Mouse (Mus musculus) heart, embryonic 10.5 days (tissue): Measurements from ENCODE around the gene 6030452D12Rik. TPM values are rescaled to one million over a fixed set of nuclear protein-coding genes. Genes with fewer than 3 reads are reported as not detected.

ENCODE experiments used
- DNase-seq: peaks from one replicate; pipeline ENCODE4 v3.0.0-alpha.2; 2017; ENCODE audit warnings: low spot score
- H3K27ac ChIP-seq: fragments of 300-500 bp; sonication (generic); 2 replicates; pipeline ENCODE4 v1.5.1; 2016; ENCODE audit warnings: mild to moderate bottlenecking
- H3K27me3 ChIP-seq: fragments of 300-500 bp; sonication (generic); 2 replicates; pipeline ENCODE4 v1.6.1; 2016; ENCODE audit warnings: mild to moderate bottlenecking; ENCODE audit not compliant: poor library complexity, insufficient read depth, severe bottlenecking
- H3K36me3 ChIP-seq: fragments of 300-500 bp; sonication (generic); 2 replicates; pipeline ENCODE4 v1.6.1; 2016; ENCODE audit warnings: mild to moderate bottlenecking, moderate library complexity
- H3K4me1 ChIP-seq: fragments of 300-500 bp; sonication (generic); 2 replicates; pipeline ENCODE4 v1.6.1; 2016; ENCODE audit warnings: mild to moderate bottlenecking
- H3K4me3 ChIP-seq: fragments of 300-500 bp; sonication (generic); 2 replicates; pipeline ENCODE4 v1.5.1; 2016; ENCODE audit warnings: mild to moderate bottlenecking, moderate library complexity
- H3K9me3 ChIP-seq: fragments of 300-500 bp; sonication (generic); 2 replicates; pipeline ENCODE4 v1.6.1; 2016; ENCODE audit warnings: mild to moderate bottlenecking, moderate library complexity
- WGBS: fragments of 180-500 bp; shearing (Covaris S2); methylation state at CpG from one replicate; pipeline ENCODE4 v1.1.7; 2016; 5-methylcytosine and 5-hydroxymethylcytosine counted together
- polyA plus RNA-seq: library from polyadenylated mRNA; unstranded; fragments of >200 nt; fragmentation: Nextera tagmentation; extraction: Ambion mirVana; gene quantifications from 2 replicates; pipeline ENCODE4 v1.2.1, GENCODE M21; 2016

6030452D12Rik gene
- polyA plus RNA-seq, 1 experiment from 2014 or later, result not detected

GRCm38 (mm10) chr8:106550906-106551305 lies 50.6 kb downstream of the 6030452D12Rik start:
- peaks cover 87% of the 10 kb centered on the region for H3K36me3 ChIP-seq
- no peaks in the 10 kb centered on the region for H3K27me3 ChIP-seq
- no peaks in the 10 kb centered on the region for H3K9me3 ChIP-seq
- H3K27ac ChIP-seq, result no peak overlapping the region
- DNase-seq, result no peak
- 93% methylated on average over 1 of the region's 1 CpGs for WGBS
- H3K4me1 ChIP-seq, result no peaks in the 10 kb centered on the region
- no peak overlapping the region for H3K4me3 ChIP-seq

- Histone ChIP-seq H3K36me3 (peaks cover 89% of the 10 kb centered on the region), H3K9me3 (no peaks in the 10 kb centered on the region), H3K4me3 (no peak overlapping the region), H3K27ac (no peak overlapping the region), H3K4me1 (no peaks in the 10 kb centered on the region), H3K27me3 (no peaks in the 10 kb centered on the region)
- no peak for DNase-seq
- WGBS, result 92% methylated on average over 5 of the region's 5 CpGs
Measured at GRCm38 (mm10) chr8:106554011-106554410, 53.7 kb downstream of the 6030452D12Rik start.

- DNase-seq, result no peak
- Histone ChIP-seq H3K9me3 (no peaks in the 10 kb centered on the region), H3K36me3 (peaks cover 70% of the 10 kb centered on the region), H3K4me3 (no peak overlapping the region), H3K27ac (no peak overlapping the region), H3K27me3 (no peaks in the 10 kb centered on the region), H3K4me1 (peaks cover 5% of the 10 kb centered on the region)
- WGBS, result 60% methylated on average over 6 of the region's 7 CpGs
Measured at GRCm38 (mm10) chr8:106556068-106556645, 55.8 kb downstream of the 6030452D12Rik start.

Other genes starting within 250 kb of the 6030452D12Rik start
- 3.8 and 4.4 TPM in 2 replicates for gene Smpd3, start 162.5 kb upstream of the 6030452D12Rik start, polyA plus RNA-seq
- 12.5 and 19.3 TPM in 2 replicates for gene Zfp90, start 85.2 kb upstream of the 6030452D12Rik start, polyA plus RNA-seq
- gene Cdh3, start 10.4 kb downstream of the 6030452D12Rik start, polyA plus RNA-seq, result 31.2 and 37.7 TPM in 2 replicates
- gene Gm10073, start 72.9 kb downstream of the 6030452D12Rik start, polyA plus RNA-seq, result 4.9 and 6.8 TPM in 2 replicates
- 3.3 and 11.4 TPM in 2 replicates for gene Cdh1, start 102.8 kb downstream of the 6030452D12Rik start, polyA plus RNA-seq
- 10.5 and 10.9 TPM in 2 replicates for gene Tango6, start 182.5 kb downstream of the 6030452D12Rik start, polyA plus RNA-seq